Mouse (Mus musculus) lung, embryonic 15.5 days (tissue): ENCODE data around the gene Dio3. TPM values are rescaled to one million over a fixed set of nuclear protein-coding genes. Genes with fewer than 3 reads are reported as not detected.

Experiments
- ATAC-seq: fragments of 200-750 bp; cut with Nextera tagmentation; 2 replicates; pipeline ENCODE4 v1.8.0; 2017; ENCODE audit warnings: moderate number of reproducible peaks, borderline replicate concordance; ENCODE audit not compliant: low FRiP score, low TSS enrichment; ENCODE audit errors: extremely low read depth
- H3K27ac ChIP-seq: fragments of 300-500 bp; sonication (generic); 2 replicates; pipeline ENCODE4 v1.5.1; 2015; ENCODE audit warnings: moderate library complexity, mild to moderate bottlenecking, inconsistent platforms
- H3K27me3 ChIP-seq: fragments of 300-500 bp; sonication (generic); 2 replicates; pipeline ENCODE4 v1.6.1; 2015; ENCODE audit warnings: inconsistent platforms
- H3K36me3 ChIP-seq: fragments of 300-500 bp; sonication (generic); 2 replicates; pipeline ENCODE4 v1.6.1; 2015; ENCODE audit warnings: inconsistent platforms
- H3K4me1 ChIP-seq: fragments of 300-500 bp; sonication (generic); 2 replicates; pipeline ENCODE4 v1.6.1; 2015; ENCODE audit warnings: inconsistent platforms
- H3K4me2 ChIP-seq: fragments of 300-500 bp; sonication (generic); 2 replicates; pipeline ENCODE4 v1.6.1; 2015; ENCODE audit warnings: inconsistent platforms, mild to moderate bottlenecking, moderate library complexity
- H3K4me3 ChIP-seq: fragments of 300-500 bp; sonication (generic); 2 replicates; pipeline ENCODE4 v1.5.1; 2015; ENCODE audit warnings: mild to moderate bottlenecking, inconsistent platforms
- H3K9ac ChIP-seq: fragments of 300-500 bp; sonication (generic); 2 replicates; pipeline ENCODE4 v1.6.1; 2015; ENCODE audit warnings: inconsistent platforms
- H3K9me3 ChIP-seq: fragments of 300-500 bp; sonication (generic); 2 replicates; pipeline ENCODE4 v1.6.1; 2016; ENCODE audit warnings: inconsistent platforms
- WGBS: fragments of 180-500 bp; shearing (Covaris S2); methylation state at CpG from one replicate; pipeline ENCODE4 v1.1.7; 2015; 5-methylcytosine and 5-hydroxymethylcytosine counted together
- polyA plus RNA-seq: library from polyadenylated mRNA; unstranded; fragments of >200 nt; fragmentation: Nextera tagmentation; extraction: Ambion mirVana; gene quantifications from 2 replicates; pipeline ENCODE4 v1.2.1, GENCODE M21; 2015

Gene Dio3
- polyA plus RNA-seq, 1 experiment from 2014 or later, result 0.46 TPM

GRCm38 (mm10) chr12:110268226-110268625 is 10.6 kb upstream of the Dio3 start:
- ATAC-seq, result no peak
- Histone ChIP-seq H3K4me1 (no peaks in the 10 kb centered on the region), H3K27me3 (peaks cover 4% of the 10 kb centered on the region; the same call in 1 of the 2 replicates), H3K4me3 (no peak overlapping the region), H3K36me3 (no peaks in the 10 kb centered on the region), H3K9ac (no peak overlapping the region), H3K9me3 (no peaks in the 10 kb centered on the region), H3K4me2 (no peak overlapping the region), H3K27ac (no peak overlapping the region)
- 72% methylated on average over 3 of the region's 3 CpGs for WGBS

- H3K4me1 ChIP-seq, result no peaks in the 10 kb centered on the region
- H3K9ac ChIP-seq, result no peak overlapping the region
- no peak for ATAC-seq
- no peaks in the 10 kb centered on the region for H3K36me3 ChIP-seq
- H3K4me3 ChIP-seq, result no peak overlapping the region
- H3K27ac ChIP-seq, result no peak overlapping the region
- 60% methylated on average over 4 of the region's 4 CpGs for WGBS
- H3K9me3 ChIP-seq, result no peaks in the 10 kb centered on the region
- H3K27me3 ChIP-seq, result peaks cover 14% of the 10 kb centered on the region; the same call in 1 of the 2 replicates
- no peak overlapping the region for H3K4me2 ChIP-seq
Measured at GRCm38 (mm10) chr12:110269686-110270085, 9.2 kb upstream of the Dio3 start.

- H3K27ac ChIP-seq, result no peak overlapping the region
- no peaks in the 10 kb centered on the region for H3K36me3 ChIP-seq
- no peak overlapping the region for H3K4me3 ChIP-seq
- H3K9me3 ChIP-seq, result no peaks in the 10 kb centered on the region
- no peak overlapping the region for H3K9ac ChIP-seq
- H3K4me2 ChIP-seq, result no peak overlapping the region
- WGBS, result 47% methylated on average over 1 of the region's 1 CpGs
- H3K27me3 ChIP-seq, result peaks cover 78% of the 10 kb centered on the region
- peaks cover 25% of the 10 kb centered on the region for H3K4me1 ChIP-seq
- no peak for ATAC-seq
Measured at GRCm38 (mm10) chr12:110276034-110276433, 2.8 kb upstream of the Dio3 start.

- no peaks in the 10 kb centered on the region for H3K9me3 ChIP-seq
- ATAC-seq, result no peak
- H3K36me3 ChIP-seq, result no peaks in the 10 kb centered on the region
- peaks cover 34% of the 10 kb centered on the region for H3K4me1 ChIP-seq
- peaks cover 90% of the 10 kb centered on the region for H3K27me3 ChIP-seq
- H3K27ac ChIP-seq, result no peak overlapping the region
- H3K9ac ChIP-seq, result no peak overlapping the region
- WGBS, result 5% methylated on average over 33 of the region's 33 CpGs
- H3K4me2 ChIP-seq, result peak overlapping the region; percentile 82
- peak overlapping the region; percentile 46 for H3K4me3 ChIP-seq
Measured at GRCm38 (mm10) chr12:110277259-110277964, 1.5 kb upstream of the Dio3 start.

- WGBS, result under 1% methylated on average over 36 of the region's 58 CpGs
- no peak overlapping the region for H3K9ac ChIP-seq
- ATAC-seq, result no peak
- peak overlapping the region; percentile 46 for H3K4me3 ChIP-seq
- no peaks in the 10 kb centered on the region for H3K9me3 ChIP-seq
- H3K36me3 ChIP-seq, result no peaks in the 10 kb centered on the region
- peaks cover 93% of the 10 kb centered on the region for H3K27me3 ChIP-seq
- H3K4me2 ChIP-seq, result peak overlapping the region; percentile 82
- no peak overlapping the region for H3K27ac ChIP-seq
- H3K4me1 ChIP-seq, result peaks cover 36% of the 10 kb centered on the region
Measured at GRCm38 (mm10) chr12:110277965-110278307, 932 bp upstream of the Dio3 start.

- Histone ChIP-seq H3K4me1 (peaks cover 36% of the 10 kb centered on the region), H3K9me3 (no peaks in the 10 kb centered on the region), H3K4me2 (no peak overlapping the region), H3K4me3 (no peak overlapping the region), H3K36me3 (no peaks in the 10 kb centered on the region), H3K27me3 (peaks cover 100% of the 10 kb centered on the region), H3K9ac (no peak overlapping the region), H3K27ac (no peak overlapping the region)
- ATAC-seq, result no peak
- 0% methylated on average over 22 of the region's 22 CpGs for WGBS
Measured at GRCm38 (mm10) chr12:110280373-110280772, 1.5 kb downstream of the Dio3 start.

GRCm38 (mm10) chr12:110283792-110284191 is 4.9 kb downstream of the Dio3 start:
- WGBS, result 12% methylated on average over 4 of the region's 4 CpGs
- ATAC-seq, result no peak
- Histone ChIP-seq H3K9me3 (no peaks in the 10 kb centered on the region), H3K4me1 (peaks cover 23% of the 10 kb centered on the region), H3K4me3 (no peak overlapping the region), H3K4me2 (no peak overlapping the region), H3K27me3 (peaks cover 71% of the 10 kb centered on the region), H3K9ac (no peak overlapping the region), H3K27ac (no peak overlapping the region), H3K36me3 (no peaks in the 10 kb centered on the region)

GRCm38 (mm10) chr12:110292816-110293215 is 13.9 kb downstream of the Dio3 start:
- H3K27ac ChIP-seq, result no peak overlapping the region
- peaks cover 5% of the 10 kb centered on the region; the same call in 1 of the 2 replicates for H3K27me3 ChIP-seq
- ATAC-seq, result no peak
- H3K4me2 ChIP-seq, result no peak overlapping the region
- no peaks in the 10 kb centered on the region for H3K9me3 ChIP-seq
- no peaks in the 10 kb centered on the region for H3K36me3 ChIP-seq
- WGBS, result 77% methylated on average over 5 of the region's 5 CpGs
- no peak overlapping the region for H3K9ac ChIP-seq
- no peak overlapping the region for H3K4me3 ChIP-seq
- H3K4me1 ChIP-seq, result no peaks in the 10 kb centered on the region

- 56% methylated on average over 16 of the region's 16 CpGs for WGBS
- Histone ChIP-seq H3K9ac (no peak overlapping the region), H3K9me3 (no peaks in the 10 kb centered on the region), H3K36me3 (no peaks in the 10 kb centered on the region), H3K4me3 (no peak overlapping the region), H3K27ac (no peak overlapping the region), H3K4me2 (no peak overlapping the region), H3K4me1 (0 out of 2 replicates have a peak, but pooled peaks cover 3% of the 10 kb centered on the region), H3K27me3 (no peaks in the 10 kb centered on the region; the same call in 1 of the 2 replicates)
- no peak for ATAC-seq
Measured at GRCm38 (mm10) chr12:110294891-110295290, 16.0 kb downstream of the Dio3 start.

GRCm38 (mm10) chr12:110298653-110299052 is 19.8 kb downstream of the Dio3 start:
- no peaks in the 10 kb centered on the region for H3K27me3 ChIP-seq
- H3K4me1 ChIP-seq, result 0 out of 2 replicates have a peak, but pooled peaks cover 3% of the 10 kb centered on the region
- no peak overlapping the region for H3K27ac ChIP-seq
- no peak overlapping the region for H3K4me2 ChIP-seq
- H3K9ac ChIP-seq, result no peak overlapping the region
- H3K9me3 ChIP-seq, result no peaks in the 10 kb centered on the region
- no peak; the same call in 1 of the 2 replicates for ATAC-seq
- WGBS, result 32% methylated on average over 11 of the region's 11 CpGs
- no peak overlapping the region for H3K4me3 ChIP-seq
- no peaks in the 10 kb centered on the region for H3K36me3 ChIP-seq

GRCm38 (mm10) chr12:110319696-110320095 is 40.8 kb downstream of the Dio3 start:
- Histone ChIP-seq H3K27ac (no peak overlapping the region), H3K4me3 (no peak overlapping the region), H3K9ac (no peak overlapping the region), H3K9me3 (no peaks in the 10 kb centered on the region), H3K4me2 (no peak overlapping the region), H3K27me3 (no peaks in the 10 kb centered on the region), H3K4me1 (no peaks in the 10 kb centered on the region), H3K36me3 (no peaks in the 10 kb centered on the region)
- 84% methylated on average over 27 of the region's 27 CpGs for WGBS
- ATAC-seq, result no peak
